Mouse (Mus musculus) mature B cell (primary cell): ENCODE measurements around the gene Trmt5.

Experiments used
- in situ Hi-C: fragments of 300-500 bp; cut with MboI; formaldehyde crosslinking; loops from 2 replicates; pipeline ENCODE4 v1.14.3; 2019

The Trmt5 gene

GRCm38 (mm10) chr12:73269933-73270332, 16.6 kb downstream of the Trmt5 start:
- in situ Hi-C loops = no loop called here

DNA sequence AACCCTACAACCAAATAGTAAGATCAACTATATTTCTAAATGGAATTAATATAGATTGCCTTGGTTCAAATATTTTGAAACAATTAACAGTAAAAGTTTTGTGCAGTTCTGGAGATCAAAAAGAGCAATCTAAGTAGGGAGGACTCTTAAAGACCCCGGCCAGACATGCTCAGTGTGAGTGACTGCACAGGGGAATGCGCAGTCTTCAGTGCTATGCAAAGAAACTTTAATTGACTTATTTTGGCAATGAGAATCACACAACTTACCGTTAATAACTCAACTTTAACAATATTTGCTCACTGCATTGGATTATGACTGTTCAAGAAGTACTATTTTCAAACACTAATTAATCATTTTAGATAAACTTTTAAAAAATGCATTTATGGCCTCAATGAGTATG, 17.0 kb downstream of the Trmt5 start:
- in situ Hi-C loops = no loop called here

DNA sequence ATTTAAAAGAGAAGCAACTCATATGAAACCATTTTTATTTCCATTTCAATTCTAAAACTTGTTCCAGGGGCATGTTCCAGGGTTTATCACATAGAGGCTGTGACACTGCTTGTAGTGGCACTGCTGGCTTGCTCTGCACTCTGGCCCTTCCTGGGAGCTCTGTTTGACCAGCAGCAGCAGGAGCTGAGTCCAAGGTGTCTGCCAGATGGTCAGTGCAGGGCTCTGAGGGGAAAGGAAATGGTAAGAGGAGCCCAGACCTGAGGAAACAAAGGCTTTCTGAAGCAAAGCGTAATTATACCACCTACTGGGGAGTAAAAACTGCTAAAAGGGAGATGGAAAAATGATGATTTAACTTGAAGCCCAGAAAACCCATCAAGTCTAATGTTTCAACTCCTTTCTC, 18.0 kb downstream of the Trmt5 start:
- in situ Hi-C loops = no loop called here

DNA sequence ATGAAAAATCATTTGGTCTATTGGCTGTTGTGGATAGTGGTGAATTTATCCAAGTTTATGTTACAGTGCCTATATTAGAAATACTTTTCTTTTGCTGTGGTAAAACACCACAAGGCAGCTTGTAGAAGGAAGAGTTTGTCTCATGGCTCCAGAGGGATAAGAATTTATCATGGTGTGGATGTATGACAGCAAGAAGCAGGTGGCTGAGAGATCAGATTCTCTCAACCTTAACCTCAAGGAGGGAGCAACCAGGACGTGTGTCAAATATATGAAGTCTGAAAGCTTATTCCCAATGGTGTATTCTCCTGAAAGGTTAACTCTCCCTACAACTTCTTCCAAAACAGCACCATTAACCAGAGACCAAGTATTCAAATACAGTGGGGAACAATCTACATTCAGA, 19.9 kb downstream of the Trmt5 start:
- in situ Hi-C loops = no loop called here

DNA sequence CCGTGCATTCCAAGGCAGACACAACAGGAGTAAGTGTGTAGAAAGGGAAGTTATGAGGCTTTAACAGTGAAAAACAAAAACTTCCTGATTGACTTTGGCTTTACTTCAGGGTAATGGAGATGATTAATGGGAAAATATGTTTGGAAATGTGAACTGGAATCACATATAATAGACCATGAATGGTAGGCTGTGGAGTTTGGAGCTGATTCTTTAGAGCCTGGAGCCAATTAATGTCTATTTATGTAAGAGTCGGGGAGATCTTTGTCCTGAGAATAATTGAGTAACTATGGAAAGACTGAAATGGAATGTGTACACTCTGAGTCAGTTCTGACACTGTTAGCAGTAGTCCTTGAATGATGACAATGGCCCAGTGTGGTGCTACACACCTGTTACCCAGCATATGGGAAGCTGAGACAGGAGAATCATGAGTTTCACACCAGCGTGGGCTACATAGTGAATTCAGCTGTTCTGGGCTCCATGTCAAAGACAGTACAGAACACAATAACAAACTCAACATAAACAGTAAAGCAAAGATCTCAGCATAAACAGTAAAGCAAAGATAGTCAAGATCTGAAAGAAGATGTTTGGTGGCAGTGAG, 21.0 kb downstream of the Trmt5 start:
- in situ Hi-C loops = no loop called here

DNA sequence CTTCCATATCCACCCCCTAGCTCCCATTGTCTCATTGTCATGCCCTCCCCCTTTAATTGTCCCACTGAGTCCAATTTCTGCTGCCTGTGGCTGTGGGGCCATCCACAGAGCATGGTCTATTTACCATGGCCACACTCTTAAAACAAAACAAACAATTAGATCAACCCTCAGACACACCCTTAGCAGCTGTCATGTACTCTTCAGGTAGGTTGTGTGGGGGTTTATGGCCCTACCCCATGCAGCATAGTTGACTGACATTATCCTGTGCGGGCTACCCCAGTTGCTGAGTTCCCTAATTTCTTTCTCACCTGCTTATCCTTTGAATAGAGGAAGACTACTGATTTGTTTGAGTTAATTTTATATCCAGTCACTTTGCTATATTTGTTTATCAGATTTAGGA, 26.2 kb downstream of the Trmt5 start:
- in situ Hi-C loops = no loop called here

GRCm38 (mm10) chr12:73259269-73259668, 27.2 kb downstream of the Trmt5 start:
- in situ Hi-C loops = no loop called here

DNA sequence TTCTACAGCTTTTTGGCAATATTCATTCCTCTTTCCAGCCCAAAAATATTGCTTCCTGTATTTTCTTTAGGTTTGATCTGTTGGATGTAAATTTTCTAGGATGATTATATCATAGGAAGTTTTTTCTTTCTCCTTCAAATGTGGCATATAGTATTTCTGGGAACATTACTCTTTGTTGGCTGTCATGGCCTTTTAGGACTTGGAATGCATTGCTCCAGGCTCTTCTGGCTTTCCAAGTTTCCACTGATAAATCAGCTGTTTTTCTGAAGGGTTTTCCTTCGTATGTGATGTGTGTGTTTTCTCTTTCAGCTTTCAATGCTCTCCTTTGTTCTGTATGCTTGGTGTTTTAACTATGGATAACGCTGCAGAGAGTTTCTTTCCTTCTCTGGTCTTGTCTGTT, 31.5 kb downstream of the Trmt5 start:
- in situ Hi-C loops = no loop called here

DNA sequence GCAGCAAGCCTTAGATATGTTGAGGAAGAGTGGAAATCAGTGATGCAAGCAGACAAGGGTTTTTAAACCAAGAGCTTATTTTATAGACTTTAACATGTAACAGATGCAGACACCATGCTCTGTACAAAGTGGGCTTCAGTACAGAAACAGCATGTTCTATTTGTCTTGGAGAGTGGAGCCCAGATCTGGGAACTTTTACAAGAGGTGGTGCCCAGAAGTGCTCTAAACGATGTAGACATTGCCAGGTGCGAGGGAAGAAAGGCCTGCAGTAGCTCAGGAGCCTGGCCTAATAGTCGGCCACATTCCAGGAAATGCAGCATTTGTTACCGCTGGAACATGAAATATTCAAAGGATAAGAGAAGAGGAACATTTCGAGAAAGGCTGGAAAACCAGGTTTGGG, 40.8 kb downstream of the Trmt5 start:
- in situ Hi-C loops = no loop called here

- in situ Hi-C loops = no loop called here
These were observed 44.5 kb downstream of the Trmt5 start for GRCm38 (mm10) chr12:73241960-73242359.

GRCm38 (mm10) chr12:73232586-73232985, 53.9 kb downstream of the Trmt5 start:
- in situ Hi-C loops = no loop called here

GRCm38 (mm10) chr12:73231552-73231951, 55.0 kb downstream of the Trmt5 start:
- in situ Hi-C loops = no loop called here

DNA sequence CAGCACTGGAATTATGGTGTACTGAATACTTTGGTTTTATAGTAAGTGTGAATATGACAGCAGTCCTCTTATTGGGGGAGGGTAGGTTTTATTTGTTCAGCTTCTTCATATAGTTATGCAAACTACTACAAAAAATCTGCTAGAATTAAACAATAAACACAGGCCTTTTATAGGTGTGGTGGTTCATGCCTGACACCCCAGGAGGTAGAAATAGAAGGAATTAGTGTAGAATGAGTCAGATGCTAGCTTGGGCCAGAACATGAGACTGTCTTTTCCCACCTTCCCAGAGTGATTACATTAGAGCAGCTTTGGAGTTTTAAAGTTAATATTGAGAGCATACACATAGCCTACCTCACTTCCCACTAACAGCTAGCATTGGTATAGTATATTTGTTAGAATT, 56.3 kb downstream of the Trmt5 start:
- in situ Hi-C loops = no loop called here
